14 mouse cellular contexts compared by ENCODE assay signal in genomic region chr11:24096483-24096882, GRCm38 (mm10). TPM values are rescaled to one million over a fixed set of nuclear protein-coding genes. Genes with fewer than 3 reads are reported as not detected.
DNase-seq lines count a peak whose midpoint lies in the region; ATAC-seq lines count a peak whose summit lies in the region.
"Had no signal": no experiment of that assay in that cellular context is flagged by ENCODE, and none has a peak within 500 bp of the region (broad histone marks: within the 10 kb centered on the region; RNA-seq: fewer than 3 reads in every experiment).

No protein-coding gene starts in this region.

- peak; percentile 69 for DNase-seq in midbrain, embryonic 11.5 days (ENCODE audit: low spot score, missing footprints)
- no peak for DNase-seq in midbrain, embryonic 10.5 days (ENCODE audit: low spot score)
- DNase-seq in right cerebral cortex, postnatal 36 days (ENCODE audit: low spot score in 2 of 2): no peak
- no peak for DNase-seq in embryo, embryonic 11 days
- DNase-seq: cerebellum, postnatal 14 days; gastrocnemius, postnatal 14 days; kidney, adult 18-20 months; lung, postnatal 36 days; thymus, postnatal 14 days had no signal

- H3K4me3 ChIP-seq in midbrain, embryonic 11.5 days (ENCODE audit: low read depth, low read length): no peak overlapping the region
- no peak overlapping the region for H3K4me3 ChIP-seq in midbrain, embryonic 10.5 days
- H3K4me3 ChIP-seq in forebrain, embryonic 16.5 days (replicated peaks; ENCODE audit: low read length): peak overlapping the region; percentile 28
- H3K4me3 ChIP-seq in limb, embryonic 15.5 days: no peak overlapping the region
- no peak overlapping the region for H3K4me3 ChIP-seq in kidney, embryonic 14.5 days (ENCODE audit: low read length)
- H3K4me3 ChIP-seq: heart, embryonic 15.5 days had no signal

- no peaks in the 10 kb centered on the region for H3K36me3 ChIP-seq in midbrain, embryonic 11.5 days (ENCODE audit: control insufficient read depth, insufficient read depth, low read length)
- peaks cover 6% of the 10 kb centered on the region; the same call in 1 of the 2 replicates for H3K36me3 ChIP-seq in midbrain, embryonic 10.5 days
- no peaks in the 10 kb centered on the region for H3K36me3 ChIP-seq in forebrain, embryonic 16.5 days (ENCODE audit: control insufficient read depth, insufficient read depth)
- no peaks in the 10 kb centered on the region for H3K36me3 ChIP-seq in limb, embryonic 15.5 days
- H3K36me3 ChIP-seq in kidney, embryonic 14.5 days (ENCODE audit: control insufficient read depth, insufficient read depth, low read length): no peaks in the 10 kb centered on the region
- H3K36me3 ChIP-seq: heart, embryonic 15.5 days had no signal

- no peak for ATAC-seq in midbrain, embryonic 11.5 days (ENCODE audit: low FRiP score)
- ATAC-seq in forebrain, embryonic 16.5 days: no peak
- ATAC-seq in limb, embryonic 15.5 days (ENCODE audit: insufficient number of reproducible peaks, low FRiP score, low TSS enrichment, low read depth): no peak
- ATAC-seq in kidney, embryonic 14.5 days (ENCODE audit: low FRiP score, low TSS enrichment): no peak

- no peak overlapping the region for H3K27ac ChIP-seq in midbrain, embryonic 11.5 days (ENCODE audit: low read depth, low read length)
- H3K27ac ChIP-seq in midbrain, embryonic 10.5 days (replicated peaks): no peak overlapping the region
- peak overlapping the region; percentile 97 for H3K27ac ChIP-seq in forebrain, embryonic 16.5 days (ENCODE audit: low read length)
- 0 out of 2 replicates have a peak overlapping the region, but pooled peaks have one; percentile 55 for H3K27ac ChIP-seq in limb, embryonic 15.5 days
- no peak overlapping the region for H3K27ac ChIP-seq in kidney, embryonic 14.5 days (ENCODE audit: low read depth, low read length)
- H3K27ac ChIP-seq: heart, embryonic 15.5 days had no signal

- H3K9me3 ChIP-seq in midbrain, embryonic 11.5 days (ENCODE audit: control insufficient read depth, low read length): no peaks in the 10 kb centered on the region
- H3K9me3 ChIP-seq in midbrain, embryonic 10.5 days (replicated peaks): no peaks in the 10 kb centered on the region
- no peaks in the 10 kb centered on the region for H3K9me3 ChIP-seq in forebrain, embryonic 16.5 days (ENCODE audit: control insufficient read depth, low read length)
- H3K9me3 ChIP-seq in limb, embryonic 15.5 days: no peaks in the 10 kb centered on the region
- H3K9me3 ChIP-seq in kidney, embryonic 14.5 days (ENCODE audit: control insufficient read depth, low read length): no peaks in the 10 kb centered on the region
- H3K9me3 ChIP-seq: heart, embryonic 15.5 days had no signal

- peaks cover 35% of the 10 kb centered on the region for H3K4me1 ChIP-seq in midbrain, embryonic 11.5 days (ENCODE audit: control insufficient read depth, insufficient read depth, low read length)
- peaks cover 53% of the 10 kb centered on the region for H3K4me1 ChIP-seq in midbrain, embryonic 10.5 days
- H3K4me1 ChIP-seq in forebrain, embryonic 16.5 days (replicated peaks; ENCODE audit: control insufficient read depth, insufficient read depth, low read length): peaks cover 82% of the 10 kb centered on the region
- H3K4me1 ChIP-seq in limb, embryonic 15.5 days: peaks cover 74% of the 10 kb centered on the region
- 0 out of 2 replicates have a peak, but pooled peaks cover 6% of the 10 kb centered on the region for H3K4me1 ChIP-seq in kidney, embryonic 14.5 days (ENCODE audit: control insufficient read depth, insufficient read depth, low read length)

- no peak overlapping the region for H3K9ac ChIP-seq in midbrain, embryonic 11.5 days (ENCODE audit: low read length)
- H3K9ac ChIP-seq in forebrain, embryonic 16.5 days (replicated peaks; ENCODE audit: low read depth, low read length): peak overlapping the region; percentile 56
- no peak overlapping the region for H3K9ac ChIP-seq in limb, embryonic 15.5 days
- H3K9ac ChIP-seq in kidney, embryonic 14.5 days (ENCODE audit: low read depth, low read length): no peak overlapping the region
- H3K9ac ChIP-seq: heart, embryonic 15.5 days had no signal

- no peaks in the 10 kb centered on the region for H3K27me3 ChIP-seq in midbrain, embryonic 11.5 days (ENCODE audit: control insufficient read depth, insufficient read depth, low read length)
- peaks cover 27% of the 10 kb centered on the region for H3K27me3 ChIP-seq in midbrain, embryonic 10.5 days (ENCODE audit: low read depth, poor library complexity, severe bottlenecking)
- no peaks in the 10 kb centered on the region for H3K27me3 ChIP-seq in forebrain, embryonic 16.5 days (replicated peaks; ENCODE audit: control insufficient read depth, insufficient read depth, low read length)
- no peaks in the 10 kb centered on the region for H3K27me3 ChIP-seq in limb, embryonic 15.5 days
- H3K27me3 ChIP-seq in kidney, embryonic 14.5 days (ENCODE audit: control insufficient read depth, insufficient read depth, low read length): peaks cover 42% of the 10 kb centered on the region
- H3K27me3 ChIP-seq: heart, embryonic 15.5 days had no signal

- H3K4me2 ChIP-seq in midbrain, embryonic 11.5 days: no peak overlapping the region
- H3K4me2 ChIP-seq in forebrain, embryonic 16.5 days (ENCODE audit: low read length): peak overlapping the region; percentile 61
- no peak overlapping the region for H3K4me2 ChIP-seq in limb, embryonic 15.5 days
- no peak overlapping the region for H3K4me2 ChIP-seq in kidney, embryonic 14.5 days (replicated peaks; ENCODE audit: low read depth, low read length)
- H3K4me2 ChIP-seq: heart, embryonic 15.5 days had no signal

- 60% methylated on average over 6 of the region's 6 CpGs for WGBS in midbrain, embryonic 11.5 days
- WGBS in midbrain, embryonic 10.5 days: 52% methylated on average over 6 of the region's 6 CpGs
- 20% methylated on average over 6 of the region's 6 CpGs for WGBS in forebrain, embryonic 16.5 days
- WGBS in limb, embryonic 15.5 days: 30% methylated on average over 6 of the region's 6 CpGs
- WGBS in kidney, embryonic 14.5 days: 28% methylated on average over 6 of the region's 6 CpGs

RNA-seq across cellular contexts. Expression of gene Bcl11a, which starts 18.6 kb away (rescaled TPM):
- 42.5 and 44.1 TPM in 2 replicates for polyA plus RNA-seq in midbrain, embryonic 11.5 days (2014; fragmentation: Nextera tagmentation; extraction: Ambion mirVana)
- polyA plus RNA-seq in midbrain, embryonic 10.5 days (2016; fragmentation: Nextera tagmentation; extraction: Ambion mirVana): 15.8 and 33.2 TPM in 2 replicates
- polyA plus RNA-seq in forebrain, embryonic 16.5 days (2015; fragmentation: Nextera tagmentation; extraction: Ambion mirVana): 236 and 244 TPM in 2 replicates
- polyA plus RNA-seq in limb, embryonic 15.5 days (2015; fragmentation: Nextera tagmentation; extraction: Ambion mirVana): 52.1 and 60.9 TPM in 2 replicates
- 2.6 and 2.8 TPM in 2 replicates for polyA plus RNA-seq in kidney, embryonic 14.5 days (2014; fragmentation: Nextera tagmentation; extraction: Ambion mirVana)

RNA-seq across cellular contexts. Expression of gene A830031A19Rik, which starts 21.6 kb away (rescaled TPM):
- polyA plus RNA-seq in midbrain, embryonic 11.5 days (2014; fragmentation: Nextera tagmentation; extraction: Ambion mirVana): not detected in 2 replicates
- not detected in 2 replicates for polyA plus RNA-seq in midbrain, embryonic 10.5 days (2016; fragmentation: Nextera tagmentation; extraction: Ambion mirVana)
- polyA plus RNA-seq in forebrain, embryonic 16.5 days (2015; fragmentation: Nextera tagmentation; extraction: Ambion mirVana): not detected in 2 replicates
- polyA plus RNA-seq in limb, embryonic 15.5 days (2015; fragmentation: Nextera tagmentation; extraction: Ambion mirVana): 0.20 TPM in 1 of 2 replicates, not detected in the other
- polyA plus RNA-seq in kidney, embryonic 14.5 days (2014; fragmentation: Nextera tagmentation; extraction: Ambion mirVana): not detected in 2 replicates
- polyA plus RNA-seq: heart, embryonic 15.5 days; liver, adult 2 months had no signal

Comparison
In these comparisons a context has a peak if more than half of its experiments do, and no peak if none do; other contexts are left out.
1. H3K27ac ChIP-seq: peak in forebrain, embryonic 16.5 days (single experiment) and limb, embryonic 15.5 days (single experiment); none in midbrain, embryonic 11.5 days (single experiment), midbrain, embryonic 10.5 days (single experiment) and kidney, embryonic 14.5 days (single experiment).